Mouse (Mus musculus) hematopoietic multipotent progenitor cell, adult 10-12 weeks (in vitro differentiated cells): ENCODE data around the gene Zfp945. TPM values are rescaled to one million over a fixed set of nuclear protein-coding genes. Genes with fewer than 3 reads are reported as not detected.

ENCODE experiments used
- polyA plus RNA-seq: library from polyadenylated mRNA; stranded (reverse); fragments of >175 nt; gene quantifications from 2 replicates; pipeline ENCODE4 v1.2.3, GENCODE M21; 2012; ENCODE audit warnings: low replicate concordance

Gene Zfp945
- 0.21 and 1.2 TPM in 2 replicates for polyA plus RNA-seq

DNA sequence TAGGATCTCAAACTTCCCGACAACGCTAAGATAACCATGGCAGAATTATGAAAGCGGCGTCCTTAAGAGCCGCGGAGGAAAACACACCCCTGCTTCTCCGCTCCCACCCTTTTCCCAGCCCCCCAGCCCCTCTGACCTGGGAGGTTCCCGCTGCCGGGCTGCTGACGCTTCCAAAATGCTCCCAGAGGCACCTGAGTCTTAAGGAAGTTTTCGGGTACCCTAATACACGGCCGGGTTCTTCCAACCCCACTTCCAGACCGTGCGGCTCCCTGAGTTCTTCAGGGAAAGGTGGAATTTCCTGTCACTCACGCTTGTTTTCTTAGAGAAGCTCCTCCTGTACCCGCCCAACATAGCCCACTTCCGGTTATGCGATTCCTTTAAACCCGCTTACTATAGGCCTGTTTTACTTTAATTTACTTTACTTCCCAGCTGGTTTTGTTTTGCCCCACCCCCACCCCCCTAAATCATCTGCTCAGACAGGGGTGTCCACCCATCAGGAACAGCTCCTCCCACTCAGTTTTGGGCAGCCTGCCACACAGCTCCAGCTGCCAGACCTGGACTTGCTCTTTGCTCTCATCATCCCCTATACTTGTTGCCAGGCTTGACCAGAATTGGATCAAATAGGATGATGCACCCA lies at the start of gene Zfp945:
Gene Zfp945, minus strand, starts transcription at position 290 of the 637 bp plus-strand sequence.

Other genes starting within 250 kb of the Zfp945 start
- not detected in 2 replicates for gene Vmn2r113, start 75.8 kb upstream of the Zfp945 start, polyA plus RNA-seq
- gene Vmn2r-ps130, start 194.0 kb upstream of the Zfp945 start, polyA plus RNA-seq: not detected in 2 replicates